Mouse (Mus musculus): ENCODE results near the gene Nrbf2. TPM values are rescaled to one million over a fixed set of nuclear protein-coding genes. Genes with fewer than 3 reads are reported as not detected.
A peak's percentile ranks its signal among the peaks of the same experiment; 100 is the strongest.

Nrbf2 gene
- total RNA-seq, 2 experiments from 2014 or later = 19.3 to 20.7 TPM

GRCm38 (mm10) chr10:67223942-67224341 is 61.2 kb downstream of the Nrbf2 start:
- DNase-seq (ENCODE audit: low spot score in 2 of 2) = no peak
- no peak overlapping the region for H3K4me3 ChIP-seq
- TF ChIP-seq CTCF (conservative IDR thresholded peaks at IDR 0.05) = no peak
- no peak overlapping the region for H3K27ac ChIP-seq

- TF ChIP-seq CTCF (conservative IDR thresholded peaks at IDR 0.05) = no peak
- H3K27ac ChIP-seq = 0 out of 2 replicates have a peak overlapping the region, but pooled peaks have one; percentile 3
- no peak overlapping the region for H3K4me3 ChIP-seq
- no peak for DNase-seq (ENCODE audit: low spot score in 2 of 2)
Observed at GRCm38 (mm10) chr10:67221284-67221683, 63.8 kb downstream of the Nrbf2 start.

GRCm38 (mm10) chr10:67220251-67220650 is 64.9 kb downstream of the Nrbf2 start:
- DNase-seq (ENCODE audit: low spot score in 2 of 2) = no peak

GRCm38 (mm10) chr10:67218873-67219565 is 66.1 kb downstream of the Nrbf2 start:
- DNase-seq (ENCODE audit: low spot score in 2 of 2) = no peak
- Histone ChIP-seq H3K27ac (no peak overlapping the region), H3K4me3 (no peak overlapping the region)
- no peak for TF ChIP-seq CTCF (conservative IDR thresholded peaks at IDR 0.05)

More at GRCm38 (mm10) chr10:67220251-67220650, 64.9 kb downstream of the Nrbf2 start:
- Histone ChIP-seq H3K27ac (no peak overlapping the region; the same call in 1 of the 2 replicates), H3K4me3 (no peak overlapping the region)
- TF ChIP-seq CTCF (conservative IDR thresholded peaks at IDR 0.05) = no peak

GRCm38 (mm10) chr10:67216872-67217271 is 68.2 kb downstream of the Nrbf2 start:
- TF ChIP-seq CTCF (conservative IDR thresholded peaks at IDR 0.05) = peak; percentile 80
- no peak for DNase-seq (ENCODE audit: low spot score in 2 of 2)
- peak overlapping the region; percentile 8 for H3K27ac ChIP-seq
- no peak overlapping the region for H3K4me3 ChIP-seq

Other genes starting within 250 kb of the Nrbf2 start
- gene Jmjd1c, start 189.2 kb downstream of the Nrbf2 start, total RNA-seq (2021) = 100 to 1,000 TPM; 106 to 111 TPM
- 10 to 100 TPM; 18.3 to 21.9 TPM for gene Reep3, start 188.4 kb downstream of the Nrbf2 start, total RNA-seq (2021)